Mouse (Mus musculus): ENCODE measurements around the gene Tysnd1. TPM values are rescaled to one million over a fixed set of nuclear protein-coding genes. Genes with fewer than 3 reads are reported as not detected.

The Tysnd1 gene
- polyA plus RNA-seq (2014; fragmentation: Illumina TruSeq; extraction: RNeasy Lipid Tissue Mini Kit (QIAGEN cat#74804); ENCODE audit: insufficient read depth, low read depth, low replicate concordance): 14.6 TPM

GRCm38 (mm10) chr10:61694870-61695670 lies at the start of gene Tysnd1:
TSS of gene Tysnd1 (plus strand) at chr10:61695514.

GRCm38 (mm10) chr10:61647790-61648736 lies 47.3 kb upstream of the Tysnd1 start, which contains the start of gene Ppa1:
TSS of gene Ppa1 (plus strand) at chr10:61648552.

DNA sequence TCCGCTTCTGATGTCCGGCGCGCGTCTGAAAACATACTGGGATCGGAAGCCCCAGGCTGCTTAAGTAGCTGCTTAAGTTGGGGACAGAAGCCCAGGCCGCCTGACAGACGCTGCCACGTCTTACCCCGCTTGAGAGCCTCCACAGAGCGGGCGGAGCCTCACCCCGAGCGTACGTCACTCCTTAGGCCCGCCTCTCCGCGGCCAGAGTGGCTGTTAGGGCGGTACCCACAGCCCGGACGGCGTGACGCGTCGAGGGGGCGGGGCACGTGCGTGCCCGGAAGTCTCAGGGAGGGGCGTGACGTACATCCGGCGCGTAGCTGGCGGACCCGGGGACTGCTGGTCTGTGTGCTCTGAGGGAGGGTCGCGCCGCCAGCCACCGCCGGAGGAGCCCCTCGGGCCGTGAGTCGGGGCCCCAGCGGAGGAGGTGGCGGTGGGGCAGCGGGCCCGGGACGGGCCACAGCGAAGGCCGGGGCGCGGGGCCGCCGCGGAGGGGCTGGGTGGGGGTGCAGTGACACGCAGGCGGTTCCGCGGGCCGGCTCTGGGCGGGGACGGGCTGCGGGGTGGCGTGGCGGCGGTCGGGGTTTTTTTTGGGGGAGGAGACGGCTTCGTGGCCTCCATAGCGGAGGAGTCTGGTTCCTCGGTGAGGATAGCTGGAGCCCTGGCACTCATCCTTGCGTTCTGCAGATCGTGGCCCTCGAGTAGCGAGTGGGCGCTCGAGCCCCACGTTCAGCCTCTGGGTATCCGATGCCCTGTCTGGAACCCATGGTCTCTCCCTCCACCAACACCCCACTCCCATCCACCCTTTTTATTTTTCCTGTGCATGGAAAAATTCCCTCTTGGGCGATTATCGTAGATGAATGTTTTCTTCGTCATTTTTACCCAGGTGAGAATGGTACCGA lies 15.1 kb upstream of the Tysnd1 start, which contains the start of gene Sar1a:
Gene Sar1a (plus strand): TSS at position 285 of the 899 bp plus-strand sequence.

GRCm38 (mm10) chr10:61714771-61715461 lies 19.6 kb downstream of the Tysnd1 start, which contains the start of gene Aifm2:
TSS of gene Aifm2 (plus strand) at chr10:61715263.

Other genes starting within 250 kb of the Tysnd1 start
- 34.6 TPM for gene Eif4ebp2, start 242.9 kb upstream of the Tysnd1 start, polyA plus RNA-seq (2014; fragmentation: Illumina TruSeq; extraction: RNeasy Lipid Tissue Mini Kit (QIAGEN cat#74804); ENCODE audit: insufficient read depth, low read depth, low replicate concordance)
- gene Lrrc20, start 219.7 kb upstream of the Tysnd1 start, polyA plus RNA-seq (2014; fragmentation: Illumina TruSeq; extraction: RNeasy Lipid Tissue Mini Kit (QIAGEN cat#74804); ENCODE audit: insufficient read depth, low read depth, low replicate concordance): 7.1 TPM
- gene Npffr1, start 100.0 kb upstream of the Tysnd1 start, polyA plus RNA-seq (2014; fragmentation: Illumina TruSeq; extraction: RNeasy Lipid Tissue Mini Kit (QIAGEN cat#74804); ENCODE audit: insufficient read depth, low read depth, low replicate concordance): not detected
- 31.5 TPM for gene Ppa1, start 47.0 kb upstream of the Tysnd1 start, polyA plus RNA-seq (2014; fragmentation: Illumina TruSeq; extraction: RNeasy Lipid Tissue Mini Kit (QIAGEN cat#74804); ENCODE audit: insufficient read depth, low read depth, low replicate concordance)
- gene Sar1a, start 15.2 kb upstream of the Tysnd1 start, polyA plus RNA-seq (2014; fragmentation: Illumina TruSeq; extraction: RNeasy Lipid Tissue Mini Kit (QIAGEN cat#74804); ENCODE audit: insufficient read depth, low read depth, low replicate concordance): 112 TPM
- gene Aifm2, start 19.7 kb downstream of the Tysnd1 start, polyA plus RNA-seq (2014; fragmentation: Illumina TruSeq; extraction: RNeasy Lipid Tissue Mini Kit (QIAGEN cat#74804); ENCODE audit: insufficient read depth, low read depth, low replicate concordance): 13.2 TPM
- gene H2afy2, start 88.6 kb downstream of the Tysnd1 start, polyA plus RNA-seq (2014; fragmentation: Illumina TruSeq; extraction: RNeasy Lipid Tissue Mini Kit (QIAGEN cat#74804); ENCODE audit: insufficient read depth, low read depth, low replicate concordance): 8.6 TPM

Data from lung, adult 10 weeks (tissue).